Mouse (Mus musculus): ENCODE measurements around the gene Rnpep. TPM values are rescaled to one million over a fixed set of nuclear protein-coding genes. Genes with fewer than 3 reads are reported as not detected.

Rnpep gene
- polyA plus RNA-seq, 1 experiment, result 47.4 TPM

GRCm38 (mm10) chr1:135290908-135291307, 7.0 kb upstream of the Rnpep start:
- Histone ChIP-seq H3K4me3 (ENCODE audit: insufficient read depth, low read length) (no peak overlapping the region), H3K4me1 (ENCODE audit: control insufficient read depth, insufficient read depth, low read length) (no peaks in the 10 kb centered on the region), H3K27ac (ENCODE audit: insufficient read depth, low read length) (no peak overlapping the region)
- no peak for TF ChIP-seq CTCF (IDR thresholded peaks at IDR 0.05; ENCODE audit: extremely low read depth, insufficient read depth, low read length)
- no peak for TF ChIP-seq POLR2A (IDR thresholded peaks at IDR 0.05; ENCODE audit: extremely low read depth, insufficient read depth, low read length)

- Histone ChIP-seq H3K4me1 (ENCODE audit: control insufficient read depth, insufficient read depth, low read length) (no peaks in the 10 kb centered on the region; the same call in 1 of the 2 replicates), H3K27ac (ENCODE audit: insufficient read depth, low read length) (no peak overlapping the region), H3K4me3 (ENCODE audit: insufficient read depth, low read length) (no peak overlapping the region)
- no peak for TF ChIP-seq POLR2A (IDR thresholded peaks at IDR 0.05; ENCODE audit: extremely low read depth, insufficient read depth, low read length)
- TF ChIP-seq CTCF (IDR thresholded peaks at IDR 0.05; ENCODE audit: extremely low read depth, insufficient read depth, low read length), result no peak
These were observed 2.4 kb upstream of the Rnpep start for GRCm38 (mm10) chr1:135286311-135286710.

- Histone ChIP-seq H3K4me3 (ENCODE audit: insufficient read depth, low read length) (peak overlapping the region; percentile 49), H3K4me1 (ENCODE audit: control insufficient read depth, insufficient read depth, low read length) (no peaks in the 10 kb centered on the region; the same call in 1 of the 2 replicates), H3K27ac (ENCODE audit: insufficient read depth, low read length) (peak overlapping the region; percentile 93)
- TF ChIP-seq POLR2A (IDR thresholded peaks at IDR 0.05; ENCODE audit: extremely low read depth, insufficient read depth, low read length), result no peak
- no peak for TF ChIP-seq CTCF (IDR thresholded peaks at IDR 0.05; ENCODE audit: extremely low read depth, insufficient read depth, low read length)
These were observed 528 bp downstream of the Rnpep start for GRCm38 (mm10) chr1:135283287-135283825.

- peak overlapping the region; percentile 49 for H3K4me3 ChIP-seq (ENCODE audit: insufficient read depth, low read length)
- peak overlapping the region; percentile 93 for H3K27ac ChIP-seq (ENCODE audit: insufficient read depth, low read length)
- TF ChIP-seq POLR2A (IDR thresholded peaks at IDR 0.05; ENCODE audit: extremely low read depth, insufficient read depth, low read length) (no peak), CTCF (IDR thresholded peaks at IDR 0.05; ENCODE audit: extremely low read depth, insufficient read depth, low read length) (no peak)
- no peaks in the 10 kb centered on the region; the same call in 1 of the 2 replicates for H3K4me1 ChIP-seq (ENCODE audit: control insufficient read depth, insufficient read depth, low read length)
These were observed 1.2 kb downstream of the Rnpep start for GRCm38 (mm10) chr1:135282536-135283286.

- H3K27ac ChIP-seq (ENCODE audit: insufficient read depth, low read length), result no peak overlapping the region
- TF ChIP-seq CTCF (IDR thresholded peaks at IDR 0.05; ENCODE audit: extremely low read depth, insufficient read depth, low read length) (no peak), POLR2A (IDR thresholded peaks at IDR 0.05; ENCODE audit: extremely low read depth, insufficient read depth, low read length) (no peak)
- no peaks in the 10 kb centered on the region; the same call in 1 of the 2 replicates for H3K4me1 ChIP-seq (ENCODE audit: control insufficient read depth, insufficient read depth, low read length)
- no peak overlapping the region for H3K4me3 ChIP-seq (ENCODE audit: insufficient read depth, low read length)
These were observed 2.0 kb downstream of the Rnpep start for GRCm38 (mm10) chr1:135281841-135282240.

- Histone ChIP-seq H3K27ac (ENCODE audit: insufficient read depth, low read length) (no peak overlapping the region), H3K4me3 (ENCODE audit: insufficient read depth, low read length) (no peak overlapping the region), H3K4me1 (ENCODE audit: control insufficient read depth, insufficient read depth, low read length) (no peaks in the 10 kb centered on the region; the same call in 1 of the 2 replicates)
- TF ChIP-seq CTCF (IDR thresholded peaks at IDR 0.05; ENCODE audit: extremely low read depth, insufficient read depth, low read length), result no peak
- no peak for TF ChIP-seq POLR2A (IDR thresholded peaks at IDR 0.05; ENCODE audit: extremely low read depth, insufficient read depth, low read length)
These were observed 3.2 kb downstream of the Rnpep start for GRCm38 (mm10) chr1:135280646-135281045.

- TF ChIP-seq POLR2A (IDR thresholded peaks at IDR 0.05; ENCODE audit: extremely low read depth, insufficient read depth, low read length) (no peak), CTCF (IDR thresholded peaks at IDR 0.05; ENCODE audit: extremely low read depth, insufficient read depth, low read length) (no peak)
- no peak overlapping the region for H3K27ac ChIP-seq (ENCODE audit: insufficient read depth, low read length)
- no peak overlapping the region for H3K4me3 ChIP-seq (ENCODE audit: insufficient read depth, low read length)
- H3K4me1 ChIP-seq (ENCODE audit: control insufficient read depth, insufficient read depth, low read length), result no peaks in the 10 kb centered on the region
These were observed 12.5 kb downstream of the Rnpep start for GRCm38 (mm10) chr1:135271371-135271770.

- no peaks in the 10 kb centered on the region for H3K4me1 ChIP-seq (ENCODE audit: control insufficient read depth, insufficient read depth, low read length)
- H3K27ac ChIP-seq (ENCODE audit: insufficient read depth, low read length), result no peak overlapping the region
- no peak for TF ChIP-seq CTCF (IDR thresholded peaks at IDR 0.05; ENCODE audit: extremely low read depth, insufficient read depth, low read length)
- no peak for TF ChIP-seq POLR2A (IDR thresholded peaks at IDR 0.05; ENCODE audit: extremely low read depth, insufficient read depth, low read length)
- H3K4me3 ChIP-seq (ENCODE audit: insufficient read depth, low read length), result no peak overlapping the region
These were observed 16.0 kb downstream of the Rnpep start for GRCm38 (mm10) chr1:135267663-135268446.

DNA sequence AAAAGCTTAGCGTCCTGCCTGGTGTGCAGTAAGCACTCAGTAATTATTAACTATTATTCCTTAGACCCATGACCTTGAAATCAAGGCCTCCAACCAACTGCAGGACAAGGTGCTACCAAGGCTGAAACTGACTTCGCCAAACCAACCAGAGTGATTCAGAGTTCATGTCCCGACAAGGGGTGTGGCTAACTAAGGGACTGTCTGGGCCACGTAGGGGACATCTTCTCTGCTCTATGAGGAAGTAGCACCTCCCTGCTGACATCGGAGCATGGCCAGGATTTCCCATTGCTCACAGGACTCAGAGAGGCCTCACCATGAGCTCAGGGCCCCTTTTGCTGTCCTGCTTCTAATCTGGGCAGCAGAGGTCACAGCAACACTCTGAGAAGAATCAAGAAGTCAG, 18.1 kb downstream of the Rnpep start:
- Histone ChIP-seq H3K27ac (ENCODE audit: insufficient read depth, low read length) (no peak overlapping the region), H3K4me1 (ENCODE audit: control insufficient read depth, insufficient read depth, low read length) (no peaks in the 10 kb centered on the region), H3K4me3 (ENCODE audit: insufficient read depth, low read length) (no peak overlapping the region)
- no peak for TF ChIP-seq POLR2A (IDR thresholded peaks at IDR 0.05; ENCODE audit: extremely low read depth, insufficient read depth, low read length)
- TF ChIP-seq CTCF (IDR thresholded peaks at IDR 0.05; ENCODE audit: extremely low read depth, insufficient read depth, low read length), result no peak
